Mouse (Mus musculus) neural tube, embryonic 12.5 days (tissue): ENCODE results near the gene Spty2d1. TPM values are rescaled to one million over a fixed set of nuclear protein-coding genes. Genes with fewer than 3 reads are reported as not detected.
A peak's percentile ranks its signal among the peaks of the same experiment; 100 is the strongest.

Experiments
- ATAC-seq: fragments of 200-750 bp; cut with Nextera tagmentation; 2 replicates; pipeline ENCODE4 v1.8.0; 2017; ENCODE audit warnings: low read depth, mild to moderate bottlenecking, moderate TSS enrichment, moderate library complexity; ENCODE audit not compliant: low FRiP score
- H3K27ac ChIP-seq: fragments of 300-500 bp; sonication (generic); 2 replicates; pipeline ENCODE4 v1.5.1; 2016
- H3K27me3 ChIP-seq: fragments of 300-500 bp; sonication (generic); replicated peaks from 2 replicates; pipeline ENCODE4 v1.6.1; 2016; ENCODE audit warnings: mild to moderate bottlenecking
- H3K36me3 ChIP-seq: fragments of 300-500 bp; sonication (generic); 2 replicates; pipeline ENCODE4 v1.6.1; 2016; ENCODE audit warnings: mild to moderate bottlenecking
- H3K4me1 ChIP-seq: fragments of 300-500 bp; sonication (generic); 2 replicates; pipeline ENCODE4 v1.6.1; 2016
- H3K4me2 ChIP-seq: fragments of 300-500 bp; sonication (generic); replicated peaks from 2 replicates; pipeline ENCODE4 v1.6.1; 2016; ENCODE audit warnings: mild to moderate bottlenecking
- H3K4me3 ChIP-seq: fragments of 300-500 bp; sonication (generic); 2 replicates; pipeline ENCODE4 v1.5.1; 2016
- H3K9ac ChIP-seq: fragments of 300-500 bp; sonication (generic); 2 replicates; pipeline ENCODE4 v1.6.1; 2016; ENCODE audit warnings: mild to moderate bottlenecking
- H3K9me3 ChIP-seq: fragments of 300-500 bp; sonication (generic); 2 replicates; pipeline ENCODE4 v1.6.1; 2016; ENCODE audit warnings: mild to moderate bottlenecking
- WGBS: fragments of 180-500 bp; shearing (Covaris S2); methylation state at CpG from one replicate; pipeline ENCODE4 v1.1.7; 2016; 5-methylcytosine and 5-hydroxymethylcytosine counted together
- polyA plus RNA-seq: library from polyadenylated mRNA; unstranded; fragments of >200 nt; fragmentation: Nextera tagmentation; extraction: Ambion mirVana; gene quantifications from 2 replicates; pipeline ENCODE4 v1.2.1, GENCODE M21; 2016

The Spty2d1 gene
- polyA plus RNA-seq, 1 experiment from 2014 or later = 13.0 TPM

DNA sequence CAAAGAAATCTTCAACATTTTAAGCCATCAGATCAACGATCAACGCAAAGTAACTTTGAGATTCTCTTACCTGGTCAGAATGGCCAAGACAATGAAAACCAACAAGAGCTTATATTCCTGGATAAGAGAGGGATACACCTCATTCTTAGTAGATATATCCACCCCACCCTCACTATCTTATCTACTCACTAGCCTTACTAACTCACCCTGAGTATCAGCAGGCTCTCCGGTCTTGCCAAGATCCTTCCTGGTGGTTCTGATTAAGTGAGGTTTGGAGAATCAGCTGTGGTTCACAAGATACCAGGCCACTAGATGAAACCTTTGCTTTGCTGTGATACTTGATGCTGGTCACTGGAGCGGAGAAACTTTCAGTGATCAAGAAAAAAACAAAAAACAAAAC is 33.6 kb downstream of the Spty2d1 start:
- Histone ChIP-seq H3K9ac (no peak overlapping the region), H3K27ac (no peak overlapping the region), H3K27me3 (no peaks in the 10 kb centered on the region), H3K4me2 (no peak overlapping the region), H3K9me3 (peaks cover 10% of the 10 kb centered on the region; the same call in 1 of the 2 replicates), H3K36me3 (no peaks in the 10 kb centered on the region), H3K4me1 (no peaks in the 10 kb centered on the region), H3K4me3 (no peak overlapping the region)
- no peak for ATAC-seq
- 96% methylated on average over 4 of the region's 4 CpGs for WGBS

DNA sequence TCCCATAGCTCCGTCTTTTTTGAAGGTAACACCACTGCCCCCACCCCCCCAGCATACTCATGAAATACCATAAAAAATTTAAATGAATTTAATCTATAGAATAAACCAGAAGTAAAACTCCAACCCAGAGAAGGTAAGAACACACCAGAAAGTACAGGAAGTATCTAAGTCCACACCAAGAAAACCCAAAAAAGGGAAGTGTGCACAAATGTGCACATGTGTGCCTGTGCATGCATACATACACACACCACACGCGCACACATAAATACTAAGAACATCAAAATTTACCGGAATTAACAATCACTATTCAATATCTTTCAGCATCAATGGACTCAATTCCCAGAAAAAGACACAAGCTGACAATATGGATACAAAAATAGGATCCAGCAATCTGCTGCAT is 38.3 kb downstream of the Spty2d1 start:
- no peaks in the 10 kb centered on the region for H3K4me1 ChIP-seq
- no peaks in the 10 kb centered on the region for H3K27me3 ChIP-seq
- no peaks in the 10 kb centered on the region for H3K36me3 ChIP-seq
- ATAC-seq = no peak
- H3K9me3 ChIP-seq = peaks cover 10% of the 10 kb centered on the region; the same call in 1 of the 2 replicates
- H3K27ac ChIP-seq = no peak overlapping the region
- 90% methylated on average over 4 of the region's 4 CpGs for WGBS
- no peak overlapping the region for H3K4me3 ChIP-seq
- H3K9ac ChIP-seq = no peak overlapping the region
- no peak overlapping the region for H3K4me2 ChIP-seq

DNA sequence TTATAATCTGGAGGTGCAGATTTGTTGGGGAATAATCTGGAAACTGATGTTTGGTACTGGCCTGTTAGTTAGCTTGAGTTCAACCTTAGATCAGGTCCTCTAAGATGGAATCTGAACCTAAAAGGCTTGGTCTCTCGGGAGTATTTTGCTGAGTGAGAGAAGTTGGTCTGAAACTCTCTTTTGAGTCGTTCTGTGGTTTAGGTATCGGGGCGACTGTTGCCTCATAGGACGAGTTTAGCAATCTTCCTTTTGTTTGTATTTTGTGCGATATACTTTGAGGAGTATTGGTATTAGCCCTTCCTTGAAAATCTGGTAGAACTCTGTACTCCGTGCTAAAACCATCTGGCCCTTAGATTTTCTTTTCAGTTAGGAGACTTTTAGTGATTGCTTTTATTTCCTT is 44.1 kb downstream of the Spty2d1 start:
- no peak for ATAC-seq
- 87% methylated on average over 7 of the region's 7 CpGs for WGBS

DNA sequence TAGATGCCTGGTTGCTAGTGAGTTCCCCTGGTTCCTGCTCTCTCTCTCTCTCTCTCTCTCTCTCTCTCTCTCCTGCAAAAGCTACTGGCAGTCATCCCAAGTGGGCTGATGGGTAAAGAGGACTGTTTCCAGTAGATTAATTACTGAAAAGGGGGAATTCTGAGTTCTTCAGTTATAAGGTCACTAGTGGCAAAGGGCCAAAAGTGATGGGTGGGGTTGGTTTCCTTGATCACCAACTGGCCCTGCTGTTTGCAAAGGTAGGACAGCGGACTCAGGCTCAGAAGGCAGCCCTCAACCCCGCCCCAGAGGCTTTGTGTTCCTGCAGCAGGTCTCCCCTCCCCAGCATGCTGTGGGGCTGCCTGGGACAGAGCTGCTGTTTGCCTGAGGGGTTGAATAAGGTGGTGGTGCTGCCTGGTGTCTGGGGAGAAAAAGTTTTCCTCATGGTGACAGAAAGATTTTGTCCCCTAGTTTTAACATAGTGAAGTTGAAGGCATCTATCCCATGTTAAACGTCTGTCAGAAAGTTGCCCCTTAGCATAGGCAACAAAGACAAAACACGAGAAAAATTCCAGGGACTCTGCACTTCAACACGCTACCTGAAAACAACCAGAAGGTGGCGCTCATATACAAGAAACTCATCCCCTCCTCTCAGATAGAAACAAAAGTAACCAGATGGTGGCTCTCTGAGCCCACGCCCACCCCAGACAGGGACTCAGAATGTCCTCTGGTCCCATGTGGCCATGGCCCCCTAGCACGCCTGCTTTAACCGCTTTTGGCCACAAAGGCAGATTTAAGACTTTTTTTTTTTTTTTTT is 45.2 kb downstream of the Spty2d1 start:
- Histone ChIP-seq H3K4me3 (no peak overlapping the region), H3K36me3 (no peaks in the 10 kb centered on the region), H3K4me1 (peaks cover 6% of the 10 kb centered on the region), H3K9me3 (no peaks in the 10 kb centered on the region), H3K9ac (no peak overlapping the region), H3K27me3 (no peaks in the 10 kb centered on the region; the same call in 1 of the 2 replicates), H3K4me2 (peak overlapping the region; percentile 22), H3K27ac (no peak overlapping the region)
- 0% methylated on average over 9 of the region's 9 CpGs for WGBS
- ATAC-seq = peak; percentile 84

More for the DNA sequence above, 44.1 kb downstream of the Spty2d1 start:
- Histone ChIP-seq H3K4me2 (no peak overlapping the region), H3K9ac (no peak overlapping the region), H3K27me3 (no peaks in the 10 kb centered on the region; the same call in 1 of the 2 replicates), H3K9me3 (no peaks in the 10 kb centered on the region), H3K36me3 (no peaks in the 10 kb centered on the region), H3K4me3 (no peak overlapping the region), H3K27ac (no peak overlapping the region), H3K4me1 (peaks cover 6% of the 10 kb centered on the region)

DNA sequence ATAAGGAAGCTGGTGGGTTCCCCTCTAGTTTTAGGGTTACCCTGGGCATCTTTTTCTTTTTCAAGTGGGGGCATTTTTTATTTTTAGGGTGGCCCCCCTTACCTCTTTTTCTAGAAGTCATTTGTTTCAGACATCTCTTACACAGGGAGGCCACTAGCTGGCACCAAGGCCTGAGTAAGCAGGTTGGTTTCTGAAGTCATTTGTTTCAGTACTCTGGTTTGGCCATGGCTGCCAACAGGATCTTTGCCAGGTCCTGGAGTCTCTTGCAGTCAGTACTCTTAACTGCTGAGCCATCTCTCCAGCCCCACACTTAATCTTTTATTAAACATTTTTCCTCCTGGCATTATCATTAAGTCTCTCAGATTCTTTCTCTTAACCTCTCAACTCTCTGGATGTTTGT is 46.1 kb downstream of the Spty2d1 start:
- no peak overlapping the region for H3K4me3 ChIP-seq
- ATAC-seq = no peak
- H3K27me3 ChIP-seq = no peaks in the 10 kb centered on the region; the same call in 1 of the 2 replicates
- no peak overlapping the region for H3K9ac ChIP-seq
- no peak overlapping the region for H3K27ac ChIP-seq
- no peaks in the 10 kb centered on the region for H3K36me3 ChIP-seq
- H3K4me2 ChIP-seq = no peak overlapping the region
- H3K9me3 ChIP-seq = no peaks in the 10 kb centered on the region
- H3K4me1 ChIP-seq = peaks cover 13% of the 10 kb centered on the region

DNA sequence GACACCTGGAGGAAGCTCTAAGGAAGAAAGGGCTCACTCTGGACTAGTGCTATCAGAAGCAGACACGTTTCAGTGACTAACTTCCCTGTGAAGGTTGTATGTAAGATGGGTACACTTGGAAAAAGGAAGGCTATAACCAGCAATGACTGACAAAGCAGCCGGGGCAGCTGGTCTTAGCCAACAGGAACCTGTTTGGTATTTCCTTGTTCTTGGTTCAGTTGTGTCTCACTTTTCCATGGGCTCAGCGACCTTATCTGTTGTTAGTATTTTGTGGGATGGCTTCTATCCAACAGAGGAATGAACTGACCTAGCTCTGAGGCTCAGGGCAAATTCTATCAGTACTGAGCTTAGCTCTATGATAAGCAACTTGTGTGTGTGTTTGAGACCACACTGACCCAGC is 47.2 kb downstream of the Spty2d1 start:
- Histone ChIP-seq H3K36me3 (no peaks in the 10 kb centered on the region), H3K4me3 (no peak overlapping the region), H3K27me3 (no peaks in the 10 kb centered on the region; the same call in 1 of the 2 replicates), H3K27ac (no peak overlapping the region), H3K4me1 (peaks cover 13% of the 10 kb centered on the region), H3K9ac (no peak overlapping the region), H3K4me2 (no peak overlapping the region), H3K9me3 (no peaks in the 10 kb centered on the region)
- 72% methylated on average over 3 of the region's 3 CpGs for WGBS
- ATAC-seq = no peak

DNA sequence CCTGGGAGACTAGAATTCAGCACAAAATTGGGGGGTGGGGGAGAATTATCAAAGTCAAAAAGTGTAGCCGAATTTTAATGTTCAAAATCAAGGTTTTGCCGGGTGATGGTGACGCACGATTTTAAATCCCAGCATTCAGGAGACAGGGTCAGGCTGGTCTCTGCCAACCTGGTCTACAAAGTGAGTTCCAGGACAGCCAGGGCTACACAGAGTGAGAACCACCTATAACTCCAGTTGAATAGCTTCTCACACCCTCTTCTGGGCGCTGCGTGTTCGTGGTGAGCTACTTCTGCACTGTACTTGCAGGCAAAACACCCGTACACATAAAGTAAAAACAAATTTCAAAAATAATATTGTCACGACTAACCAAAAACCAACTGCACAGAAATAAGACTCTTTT is 49.4 kb downstream of the Spty2d1 start:
- Histone ChIP-seq H3K27ac (no peak overlapping the region), H3K27me3 (no peaks in the 10 kb centered on the region; the same call in 1 of the 2 replicates), H3K9ac (peak overlapping the region; percentile 62), H3K4me1 (peaks cover 13% of the 10 kb centered on the region), H3K36me3 (peaks cover 7% of the 10 kb centered on the region), H3K4me2 (peak overlapping the region; percentile 77), H3K4me3 (peak overlapping the region; percentile 60), H3K9me3 (no peaks in the 10 kb centered on the region)
- WGBS = 17% methylated on average over 9 of the region's 9 CpGs
- ATAC-seq = no peak

DNA sequence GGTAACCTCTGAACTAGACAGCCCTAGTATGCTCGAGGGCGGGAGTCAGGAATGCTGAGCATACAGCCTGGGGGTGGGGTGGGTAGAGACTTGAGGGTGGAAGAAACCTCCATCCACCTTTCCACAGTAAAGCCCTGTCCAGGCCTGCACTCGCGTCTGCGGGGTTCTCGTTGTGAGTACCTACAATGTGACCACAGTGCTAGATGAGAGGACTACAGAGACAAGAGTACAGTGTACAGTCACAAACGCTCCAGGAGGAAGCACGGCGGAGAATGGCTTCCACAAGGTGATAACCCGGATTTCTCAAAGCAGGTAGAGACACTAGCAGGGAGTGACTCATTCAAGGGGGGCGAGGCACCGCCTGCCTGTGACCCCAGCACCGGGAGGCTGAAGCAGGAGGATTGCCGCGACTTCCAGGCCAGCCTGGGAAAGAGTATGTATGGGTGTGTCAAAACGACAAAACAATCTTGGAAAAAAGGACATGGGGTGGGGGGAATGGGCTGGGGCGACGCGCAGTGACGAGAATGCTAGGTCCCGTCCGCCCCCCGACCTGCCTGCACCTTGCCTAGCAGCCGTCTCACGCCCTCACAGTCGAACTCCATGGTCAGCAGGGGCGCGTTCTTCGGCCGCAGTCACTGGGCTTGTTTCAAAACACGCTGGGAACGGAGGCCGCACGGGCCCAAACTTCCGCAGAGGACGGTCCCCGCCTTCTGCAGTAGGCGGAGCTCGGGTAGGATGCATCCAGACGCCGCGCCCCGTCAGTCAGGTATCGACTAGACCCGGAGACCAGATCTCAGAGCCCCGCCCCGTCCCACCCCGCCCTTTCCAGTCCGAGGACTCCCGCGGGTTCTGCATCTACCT is 50.1 kb downstream of the Spty2d1 start, which contains the start of gene Uevld:
Gene Uevld, minus strand, starts transcription at position 697 of the 861 bp plus-strand sequence.
- Histone ChIP-seq H3K4me3 (peak within 1 kb of the TSS; percentile 60), H3K9me3 (no peaks in the 10 kb centered on the region), H3K4me1 (peaks cover 10% of the 10 kb centered on the region), H3K9ac (peak within 1 kb of the TSS; percentile 62), H3K4me2 (peak within 1 kb of the TSS; percentile 77), H3K27ac (no peak within 1 kb of the TSS), H3K36me3 (peaks cover 12% of the 10 kb centered on the region), H3K27me3 (no peaks in the 10 kb centered on the region; the same call in 1 of the 2 replicates)
- peak; percentile 93 for ATAC-seq
- WGBS = 2% methylated on average over 51 of the region's 51 CpGs

Other genes with a start within 250 kb of the Spty2d1 start
- gene Hps5, start 212.3 kb downstream of the Spty2d1 start, polyA plus RNA-seq = 22.7 and 23.5 TPM in 2 replicates
- 46.4 and 48.1 TPM in 2 replicates for gene Gtf2h1, start 212.3 kb downstream of the Spty2d1 start, polyA plus RNA-seq
- gene Ldha, start 166.9 kb downstream of the Spty2d1 start, polyA plus RNA-seq = 847 and 930 TPM in 2 replicates
- 0.26 TPM in 1 of 2 replicates, not detected in the other for gene Ldhc, start 147.2 kb downstream of the Spty2d1 start, polyA plus RNA-seq
- 338 and 348 TPM in 2 replicates for gene Tsg101, start 88.4 kb downstream of the Spty2d1 start, polyA plus RNA-seq
- gene Uevld, start 49.9 kb downstream of the Spty2d1 start, polyA plus RNA-seq = 7.3 and 7.9 TPM in 2 replicates
- not detected in 2 replicates for gene Gm9999, start 24.8 kb downstream of the Spty2d1 start, polyA plus RNA-seq
- gene Tmem86a, start 42.2 kb upstream of the Spty2d1 start, polyA plus RNA-seq = 19.5 TPM in 2 replicates
- gene Ptpn5, start 125.3 kb upstream of the Spty2d1 start, polyA plus RNA-seq = 64.6 and 70.2 TPM in 2 replicates
- gene Mrgpra6, start 196.5 kb upstream of the Spty2d1 start, polyA plus RNA-seq = not detected in 2 replicates
- gene Mrgpra9, start 244.4 kb upstream of the Spty2d1 start, polyA plus RNA-seq = not detected in 2 replicates